Mouse (Mus musculus): ENCODE measurements at regions not wholly inside any gene's neighbourhood (a gene's known extent, or its start where the extent isn't known, plus 50 kb on each side); places are given as distances from the start of the nearest gene placed in this dataset.
A peak's percentile ranks its signal among the peaks of the same experiment; 100 is the strongest.

GRCm38 (mm10) chr1:39047316-39047715 is 61.9 kb downstream of the Pdcl3 start:
- DNase-seq, result peak; percentile 55

GRCm38 (mm10) chr1:39057304-39057703 is 71.9 kb downstream of the Pdcl3 start:
- no peak for DNase-seq

GRCm38 (mm10) chr1:39062509-39062908 is 77.1 kb downstream of the Pdcl3 start:
- DNase-seq, result no peak

GRCm38 (mm10) chr1:39063666-39064385 is 78.4 kb downstream of the Pdcl3 start:
- DNase-seq, result no peak

GRCm38 (mm10) chr1:39064781-39065180 is 79.4 kb downstream of the Pdcl3 start:
- no peak for DNase-seq

GRCm38 (mm10) chr1:39067901-39068300 is 82.5 kb downstream of the Pdcl3 start:
- no peak for DNase-seq

- DNase-seq, result no peak
Measured at GRCm38 (mm10) chr1:39069086-39069655, 83.8 kb downstream of the Pdcl3 start.

- DNase-seq, result peak; percentile 32
Measured at GRCm38 (mm10) chr1:39069676-39070075, 84.3 kb downstream of the Pdcl3 start.

- no peak for DNase-seq
Measured at GRCm38 (mm10) chr1:39075966-39076365, 90.6 kb downstream of the Pdcl3 start.

GRCm38 (mm10) chr1:39078584-39079315 is 93.3 kb downstream of the Pdcl3 start:
- DNase-seq, result no peak

- DNase-seq, result no peak
Measured at GRCm38 (mm10) chr1:39083911-39084826, 98.8 kb downstream of the Pdcl3 start.

- DNase-seq, result no peak
Measured at GRCm38 (mm10) chr1:39086273-39086672, 100.9 kb downstream of the Pdcl3 start.

- DNase-seq, result peak; percentile 30
Measured at GRCm38 (mm10) chr1:39089875-39090274, 103.7 kb upstream of the Npas2 start.

- DNase-seq, result peak; percentile 78
Measured at GRCm38 (mm10) chr1:39091121-39091520, 102.4 kb upstream of the Npas2 start.

GRCm38 (mm10) chr1:39091638-39092037 is 101.9 kb upstream of the Npas2 start:
- no peak for DNase-seq

GRCm38 (mm10) chr1:39093291-39093690 is 100.2 kb upstream of the Npas2 start:
- no peak for DNase-seq

- no peak for DNase-seq
Measured at GRCm38 (mm10) chr1:39094001-39094400, 99.5 kb upstream of the Npas2 start.

- DNase-seq, result no peak
Measured at GRCm38 (mm10) chr1:39095901-39096300, 97.6 kb upstream of the Npas2 start.

GRCm38 (mm10) chr1:39096726-39097125 is 96.8 kb upstream of the Npas2 start:
- DNase-seq, result no peak

GRCm38 (mm10) chr1:39097499-39097898 is 96.0 kb upstream of the Npas2 start:
- peak; percentile 39 for DNase-seq

- no peak for DNase-seq
Measured at GRCm38 (mm10) chr1:39098154-39098553, 95.4 kb upstream of the Npas2 start.

GRCm38 (mm10) chr1:39099246-39099645 is 94.3 kb upstream of the Npas2 start:
- DNase-seq, result no peak

GRCm38 (mm10) chr1:39100492-39100891 is 93.0 kb upstream of the Npas2 start:
- no peak for DNase-seq

All from thymus, postnatal 14 days (tissue).